ENCODE assay signal across 8 mouse cellular contexts in genomic region chr11:78344328-78344889, GRCm38 (mm10). TPM values are rescaled to one million over a fixed set of nuclear protein-coding genes. Genes with fewer than 3 reads are reported as not detected.
DNase-seq lines count a peak whose midpoint lies in the region; ATAC-seq and TF ChIP-seq lines count a peak whose summit lies in the region.

No protein-coding gene starts in this region.

- intact Hi-C loops in heart, postnatal 36 days (cut with DNase I) = no loop called here
- intact Hi-C loops in left cerebral cortex, postnatal 25 days (cut with DNase I) = no loop called here

- no peak for TF ChIP-seq CTCF in E14TG2a.4 (conservative IDR thresholded peaks at IDR 0.05; ENCODE audit: low read length)
- no peak for TF ChIP-seq CTCF in liver, postnatal 0 days (IDR thresholded peaks at IDR 0.05; ENCODE audit: low read depth)

- peak overlapping the region; percentile 65 for H3K4me2 ChIP-seq in forebrain, embryonic 15.5 days (replicated peaks)
- H3K4me2 ChIP-seq in liver, postnatal 0 days (ENCODE audit: low read depth, low read length) = peak overlapping the region; percentile 95

- no peaks in the 10 kb centered on the region for H3K9me3 ChIP-seq in heart, embryonic 10.5 days
- no peaks in the 10 kb centered on the region for H3K9me3 ChIP-seq in E14TG2a.4 (ENCODE audit: low read length)
- no peaks in the 10 kb centered on the region for H3K9me3 ChIP-seq in forebrain, embryonic 15.5 days
- no peaks in the 10 kb centered on the region for H3K9me3 ChIP-seq in liver, postnatal 0 days (ENCODE audit: low read length)

- DNase-seq in heart, embryonic 10.5 days (ENCODE audit: low spot score) = no peak
- DNase-seq in heart, postnatal 36 days = no peak
- peak; percentile 41 for DNase-seq in liver, postnatal 0 days
- DNase-seq in left cerebral cortex, postnatal 25 days (ENCODE audit: low spot score in 2 of 2) = no peak
- no peak for DNase-seq in cerebellum, adult 11 months
- DNase-seq in cerebellum, adult 11-12 months = no peak

- H3K27ac ChIP-seq in heart, embryonic 10.5 days = peak overlapping the region; percentile 96
- H3K27ac ChIP-seq in forebrain, embryonic 15.5 days (replicated peaks) = peak overlapping the region; percentile 88
- H3K27ac ChIP-seq in liver, postnatal 0 days (ENCODE audit: low read depth) = peak overlapping the region; percentile 90

- H3K27me3 ChIP-seq in heart, embryonic 10.5 days (ENCODE audit: insufficient read depth, poor library complexity, severe bottlenecking) = no peaks in the 10 kb centered on the region
- no peaks in the 10 kb centered on the region for H3K27me3 ChIP-seq in E14TG2a.4 (ENCODE audit: insufficient read depth, low read length)
- H3K27me3 ChIP-seq in forebrain, embryonic 15.5 days = no peaks in the 10 kb centered on the region
- no peaks in the 10 kb centered on the region for H3K27me3 ChIP-seq in liver, postnatal 0 days (ENCODE audit: insufficient read depth, low read length)

- peaks cover 40% of the 10 kb centered on the region for H3K36me3 ChIP-seq in heart, embryonic 10.5 days
- peaks cover 51% of the 10 kb centered on the region for H3K36me3 ChIP-seq in E14TG2a.4 (ENCODE audit: insufficient read depth, low read length)
- H3K36me3 ChIP-seq in forebrain, embryonic 15.5 days = peaks cover 25% of the 10 kb centered on the region
- H3K36me3 ChIP-seq in liver, postnatal 0 days (replicated peaks; ENCODE audit: insufficient read depth, low read length) = peaks cover 24% of the 10 kb centered on the region

- peak overlapping the region; percentile 97 for H3K9ac ChIP-seq in forebrain, embryonic 15.5 days (replicated peaks)
- H3K9ac ChIP-seq in liver, postnatal 0 days (replicated peaks) = peak overlapping the region; percentile 74

- no peak for TF ChIP-seq EP300 in liver, postnatal 0 days (IDR thresholded peaks at IDR 0.05; ENCODE audit: low read depth)

- no peak for ATAC-seq in forebrain, embryonic 15.5 days (replicated peaks)
- ATAC-seq in liver, postnatal 0 days = peak; percentile 57

- H3K4me3 ChIP-seq in heart, embryonic 10.5 days = peak overlapping the region; percentile 96
- peak overlapping the region; percentile 90 for H3K4me3 ChIP-seq in E14TG2a.4 (replicated peaks; ENCODE audit: low read length)
- peak overlapping the region; percentile 100 for H3K4me3 ChIP-seq in forebrain, embryonic 15.5 days
- H3K4me3 ChIP-seq in liver, postnatal 0 days (ENCODE audit: low read depth, low read length) = peak overlapping the region; percentile 66

- 48% methylated on average over 6 of the region's 6 CpGs for WGBS in heart, embryonic 10.5 days
- WGBS in forebrain, embryonic 15.5 days = 76% methylated on average over 6 of the region's 6 CpGs
- WGBS in liver, postnatal 0 days (ENCODE audit: insufficient replicate concordance) = 43% methylated on average over 6 of the region's 6 CpGs

- peaks cover 57% of the 10 kb centered on the region for H3K4me1 ChIP-seq in heart, embryonic 10.5 days
- peaks cover 69% of the 10 kb centered on the region for H3K4me1 ChIP-seq in E14TG2a.4 (replicated peaks; ENCODE audit: low read depth, low read length)
- H3K4me1 ChIP-seq in forebrain, embryonic 15.5 days = peaks cover 29% of the 10 kb centered on the region
- H3K4me1 ChIP-seq in liver, postnatal 0 days (ENCODE audit: insufficient read depth) = peaks cover 55% of the 10 kb centered on the region

RNA-seq across cellular contexts. Expression of gene Unc119, which starts 1.1 kb away (rescaled TPM):
- 40.7 and 66.1 TPM in 2 replicates for polyA plus RNA-seq in heart, embryonic 10.5 days (2016; fragmentation: Nextera tagmentation; extraction: Ambion mirVana)
- total RNA-seq in heart, postnatal 36 days (2021) = 1 to 10 TPM; 5.3 to 6.2 TPM
- 78.9 and 82.4 TPM in 2 replicates for polyA plus RNA-seq in forebrain, embryonic 15.5 days (2015; fragmentation: Nextera tagmentation; extraction: Ambion mirVana)
- 63.7 and 77.0 TPM in 2 replicates for polyA plus RNA-seq in liver, postnatal 0 days (2015; fragmentation: Nextera tagmentation; extraction: Ambion mirVana)
- total RNA-seq in left cerebral cortex, postnatal 25 days (2021) = 10 to 100 TPM; 27.9 to 30.2 TPM

RNA-seq across cellular contexts. Expression of gene Pigs, which starts 16.2 kb away (rescaled TPM):
- polyA plus RNA-seq in heart, embryonic 10.5 days (2016; fragmentation: Nextera tagmentation; extraction: Ambion mirVana) = 72.0 and 78.3 TPM in 2 replicates
- 10 to 100 TPM; 22.7 to 24.1 TPM for total RNA-seq in heart, postnatal 36 days (2021)
- 56.7 and 59.8 TPM in 2 replicates for polyA plus RNA-seq in forebrain, embryonic 15.5 days (2015; fragmentation: Nextera tagmentation; extraction: Ambion mirVana)
- 33.1 and 34.6 TPM in 2 replicates for polyA plus RNA-seq in liver, postnatal 0 days (2015; fragmentation: Nextera tagmentation; extraction: Ambion mirVana)
- 10 to 100 TPM; 67.0 to 67.7 TPM for total RNA-seq in left cerebral cortex, postnatal 25 days (2021)

RNA-seq across cellular contexts. Expression of gene Aldoc, which starts 21.6 kb away (rescaled TPM):
- 11.2 and 17.2 TPM in 2 replicates for polyA plus RNA-seq in heart, embryonic 10.5 days (2016; fragmentation: Nextera tagmentation; extraction: Ambion mirVana)
- total RNA-seq in heart, postnatal 36 days (2021) = 1 to 10 TPM in 1 of 2 experiments, under 1 TPM in 1; 0.68 to 1.6 TPM
- polyA plus RNA-seq in forebrain, embryonic 15.5 days (2015; fragmentation: Nextera tagmentation; extraction: Ambion mirVana) = 167 and 176 TPM in 2 replicates
- polyA plus RNA-seq in liver, postnatal 0 days (2015; fragmentation: Nextera tagmentation; extraction: Ambion mirVana) = 12.1 and 15.4 TPM in 2 replicates
- 100 to 1,000 TPM; 771 to 821 TPM for total RNA-seq in left cerebral cortex, postnatal 25 days (2021)

RNA-seq across cellular contexts. Expression of gene Foxn1, which starts 41.9 kb away (rescaled TPM):
- 0.13 TPM in 1 of 2 replicates, not detected in the other for polyA plus RNA-seq in heart, embryonic 10.5 days (2016; fragmentation: Nextera tagmentation; extraction: Ambion mirVana)
- total RNA-seq in heart, postnatal 36 days (2021) = not detected
- not detected in 2 replicates for polyA plus RNA-seq in forebrain, embryonic 15.5 days (2015; fragmentation: Nextera tagmentation; extraction: Ambion mirVana)
- polyA plus RNA-seq in liver, postnatal 0 days (2015; fragmentation: Nextera tagmentation; extraction: Ambion mirVana) = not detected in 2 replicates
- total RNA-seq in left cerebral cortex, postnatal 25 days (2021) = under 1 TPM in 1 of 2 experiments, not detected in 1; 0.09 TPM

RNA-seq across cellular contexts. Expression of gene Spag5, which starts 43.1 kb away (rescaled TPM):
- polyA plus RNA-seq in heart, embryonic 10.5 days (2016; fragmentation: Nextera tagmentation; extraction: Ambion mirVana) = 39.1 and 39.3 TPM in 2 replicates
- under 1 TPM; 0.54 to 0.58 TPM for total RNA-seq in heart, postnatal 36 days (2021)
- 23.2 and 26.1 TPM in 2 replicates for polyA plus RNA-seq in forebrain, embryonic 15.5 days (2015; fragmentation: Nextera tagmentation; extraction: Ambion mirVana)
- 9.8 and 11.4 TPM in 2 replicates for polyA plus RNA-seq in liver, postnatal 0 days (2015; fragmentation: Nextera tagmentation; extraction: Ambion mirVana)
- total RNA-seq in left cerebral cortex, postnatal 25 days (2021) = 1 to 10 TPM; 8.0 to 8.9 TPM
